ENCODE assay signal across 8 mouse cellular contexts in the genomic region with DNA sequence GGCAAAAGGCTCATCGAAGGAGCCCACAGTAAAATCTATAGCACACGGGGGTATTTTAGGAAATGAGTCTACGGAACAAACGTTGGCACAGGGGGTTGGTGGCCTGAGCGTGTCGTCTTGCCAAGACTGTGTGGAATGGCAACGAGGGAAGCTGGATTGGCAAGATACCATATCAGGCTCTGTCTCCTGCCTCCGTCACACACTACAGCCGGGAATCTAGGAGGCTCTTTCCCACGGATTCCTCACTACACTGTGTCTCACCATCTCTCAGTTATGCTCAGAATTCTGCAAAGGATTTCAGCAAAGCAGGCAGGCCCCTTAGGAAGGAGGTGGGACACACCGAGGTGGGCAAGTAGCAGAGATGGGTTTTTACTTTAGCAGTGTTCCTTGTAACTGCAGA.
"Had no signal": no experiment of that assay in that cellular context is flagged by ENCODE, and none has a peak within 500 bp of the region (broad histone marks: within the 10 kb centered on the region; RNA-seq: fewer than 3 reads in every experiment).

No protein-coding gene starts in this region.

- DNase-seq: kidney, postnatal 14 days; layer of hippocampus, postnatal 36 days; lung, embryonic 14.5 days; lung, postnatal 10 days; lung, postnatal 4 days; midbrain, embryonic 14.5 days; thymus, adult 2 months; thymus, postnatal 25 days had no signal
